Mouse (Mus musculus) liver, embryonic 16.5 days (tissue): Measurements from ENCODE around the gene Fggy. TPM values are rescaled to one million over a fixed set of nuclear protein-coding genes. Genes with fewer than 3 reads are reported as not detected.

Experiments used
- ATAC-seq: fragments of 200-750 bp; cut with Nextera tagmentation; 2 replicates; pipeline ENCODE4 v1.8.0; 2017; ENCODE audit warnings: low read depth, mild to moderate bottlenecking, moderate number of reproducible peaks, moderate library complexity
- H3K27ac ChIP-seq: fragments of 300-500 bp; sonication (generic); 2 replicates; pipeline ENCODE4 v1.5.1; 2014; ENCODE audit warnings: mild to moderate bottlenecking, low read length
- H3K27me3 ChIP-seq: fragments of 300-500 bp; sonication (generic); 2 replicates; pipeline ENCODE4 v1.6.1; 2014; ENCODE audit warnings: low read depth, low read length, mixed read lengths; ENCODE audit not compliant: control insufficient read depth, insufficient read depth
- H3K36me3 ChIP-seq: fragments of 300-500 bp; sonication (generic); 2 replicates; pipeline ENCODE4 v1.6.1; 2014; ENCODE audit warnings: mild to moderate bottlenecking; ENCODE audit not compliant: control insufficient read depth, insufficient read depth
- H3K4me1 ChIP-seq: fragments of 300-500 bp; sonication (generic); 2 replicates; pipeline ENCODE4 v1.6.1; 2014; ENCODE audit warnings: low read depth, low read length, mixed read lengths; ENCODE audit not compliant: control insufficient read depth
- H3K4me2 ChIP-seq: fragments of 300-500 bp; sonication (generic); 2 replicates; pipeline ENCODE4 v1.6.1; 2014; ENCODE audit warnings: low read depth, low read length, mixed read lengths
- H3K4me3 ChIP-seq: fragments of 300-500 bp; sonication (generic); 2 replicates; pipeline ENCODE4 v1.5.1; 2014; ENCODE audit warnings: low read depth, mild to moderate bottlenecking, low read length
- H3K9ac ChIP-seq: fragments of 300-500 bp; sonication (generic); 2 replicates; pipeline ENCODE4 v1.6.1; 2014; ENCODE audit warnings: low read depth, low read length
- H3K9me3 ChIP-seq: fragments of 300-500 bp; sonication (generic); replicated peaks from 2 replicates; pipeline ENCODE4 v1.6.1; 2016; ENCODE audit warnings: low read length; ENCODE audit not compliant: control insufficient read depth
- WGBS: fragments of 180-500 bp; shearing (Covaris S2); extraction: QIAGEN DNeasy Blood & Tissue Kit; methylation state at CpG from one replicate; pipeline ENCODE4 v1.1.7; 2014; ENCODE audit not compliant: insufficient replicate concordance; 5-methylcytosine and 5-hydroxymethylcytosine counted together
- polyA plus RNA-seq: library from polyadenylated mRNA; unstranded; fragments of >200 nt; fragmentation: Nextera tagmentation; extraction: Ambion mirVana; gene quantifications from 2 replicates; pipeline ENCODE4 v1.2.1, GENCODE M21; 2015

Fggy gene
- polyA plus RNA-seq, 1 experiment from 2014 or later = 45.3 TPM

DNA sequence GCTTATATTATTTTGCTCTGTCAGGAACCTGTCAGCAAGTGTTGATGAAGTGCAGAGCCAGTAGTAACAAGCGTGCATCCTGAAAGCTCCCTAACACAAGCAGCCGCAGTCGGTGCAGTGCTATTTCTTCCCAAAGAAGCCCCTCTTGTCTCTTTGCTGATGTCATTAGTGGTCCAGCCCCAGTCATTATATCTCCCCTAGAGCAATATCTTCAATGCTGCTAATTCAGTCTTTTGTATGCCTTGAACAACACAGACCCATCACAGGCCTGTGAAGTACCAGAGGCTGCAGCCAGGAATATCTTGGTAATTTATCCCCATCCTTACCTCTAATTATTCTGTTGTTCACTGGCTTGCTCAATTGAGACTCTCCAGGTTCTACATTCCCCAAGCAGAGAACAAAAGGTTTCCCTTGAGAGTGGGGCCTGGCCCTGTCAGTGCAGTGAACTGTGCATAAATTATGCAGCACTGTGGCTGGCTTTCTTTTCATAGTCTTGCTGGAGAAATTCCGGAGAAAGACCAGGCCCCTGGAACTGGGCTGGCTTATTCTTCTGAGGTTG is 127.3 kb downstream of the Fggy start:
- no peak overlapping the region for H3K27ac ChIP-seq
- no peak for ATAC-seq

GRCm38 (mm10) chr4:95686775-95687174 is 129.5 kb downstream of the Fggy start:
- WGBS = 39% methylated on average over 2 of the region's 2 CpGs
- Histone ChIP-seq H3K36me3 (no peaks in the 10 kb centered on the region), H3K4me2 (no peak overlapping the region), H3K9me3 (no peaks in the 10 kb centered on the region), H3K27ac (no peak overlapping the region), H3K4me3 (no peak overlapping the region), H3K9ac (no peak overlapping the region), H3K4me1 (no peaks in the 10 kb centered on the region), H3K27me3 (no peaks in the 10 kb centered on the region)
- no peak for ATAC-seq

More for the DNA sequence above, 127.3 kb downstream of the Fggy start:
- H3K36me3 ChIP-seq = no peaks in the 10 kb centered on the region
- no peak overlapping the region for H3K4me2 ChIP-seq
- no peaks in the 10 kb centered on the region for H3K27me3 ChIP-seq
- H3K4me1 ChIP-seq = no peaks in the 10 kb centered on the region
- WGBS = 58% methylated on average over 4 of the region's 4 CpGs
- no peak overlapping the region for H3K4me3 ChIP-seq
- H3K9ac ChIP-seq = no peak overlapping the region
- H3K9me3 ChIP-seq = no peaks in the 10 kb centered on the region

DNA sequence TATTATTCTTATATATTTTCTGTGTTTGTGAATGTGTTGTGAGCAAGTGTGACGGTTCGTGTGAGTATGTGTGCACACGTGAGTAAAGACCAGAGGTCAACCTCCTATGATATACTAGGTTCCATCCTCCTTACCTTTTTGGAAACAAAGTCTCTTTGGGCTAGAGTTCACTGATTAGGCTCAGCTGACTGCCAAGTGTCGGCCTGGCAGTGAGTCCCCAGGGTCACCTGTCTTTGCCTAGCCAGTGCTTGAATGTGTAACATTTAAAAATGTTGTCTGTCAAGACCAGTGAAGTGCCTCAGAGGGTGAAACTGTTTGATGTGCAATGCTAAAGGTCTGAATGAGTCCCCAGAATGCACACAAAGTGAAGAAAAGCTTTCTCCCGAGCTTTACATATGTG is 130.0 kb downstream of the Fggy start:
- Histone ChIP-seq H3K4me2 (no peak overlapping the region), H3K27me3 (no peaks in the 10 kb centered on the region), H3K27ac (no peak overlapping the region), H3K4me1 (no peaks in the 10 kb centered on the region), H3K36me3 (no peaks in the 10 kb centered on the region), H3K9ac (no peak overlapping the region), H3K4me3 (no peak overlapping the region), H3K9me3 (no peaks in the 10 kb centered on the region)
- 61% methylated on average over 5 of the region's 5 CpGs for WGBS
- no peak for ATAC-seq

- no peaks in the 10 kb centered on the region for H3K27me3 ChIP-seq
- no peak for ATAC-seq
- no peaks in the 10 kb centered on the region for H3K4me1 ChIP-seq
- H3K9ac ChIP-seq = no peak overlapping the region
- no peaks in the 10 kb centered on the region for H3K9me3 ChIP-seq
- no peaks in the 10 kb centered on the region for H3K36me3 ChIP-seq
- H3K4me3 ChIP-seq = no peak overlapping the region
- no peak overlapping the region for H3K27ac ChIP-seq
- WGBS = 55% methylated on average over 4 of the region's 4 CpGs
- no peak overlapping the region for H3K4me2 ChIP-seq
Measured at GRCm38 (mm10) chr4:95688159-95688558, 130.9 kb downstream of the Fggy start.

- Histone ChIP-seq H3K27ac (no peak overlapping the region), H3K9ac (no peak overlapping the region), H3K9me3 (no peaks in the 10 kb centered on the region), H3K36me3 (no peaks in the 10 kb centered on the region), H3K27me3 (no peaks in the 10 kb centered on the region), H3K4me3 (no peak overlapping the region), H3K4me2 (no peak overlapping the region), H3K4me1 (no peaks in the 10 kb centered on the region)
- 65% methylated on average over 2 of the region's 2 CpGs for WGBS
- no peak for ATAC-seq
Measured at GRCm38 (mm10) chr4:95700366-95700765, 143.1 kb downstream of the Fggy start.

- Histone ChIP-seq H3K9ac (no peak overlapping the region), H3K4me2 (no peak overlapping the region), H3K4me3 (no peak overlapping the region), H3K36me3 (no peaks in the 10 kb centered on the region), H3K27me3 (no peaks in the 10 kb centered on the region), H3K27ac (no peak overlapping the region), H3K9me3 (no peaks in the 10 kb centered on the region), H3K4me1 (no peaks in the 10 kb centered on the region)
- 64% methylated on average over 5 of the region's 5 CpGs for WGBS
- no peak for ATAC-seq
Measured at GRCm38 (mm10) chr4:95707941-95708897, 150.9 kb downstream of the Fggy start.

- ATAC-seq = no peak
- H3K36me3 ChIP-seq = no peaks in the 10 kb centered on the region
- no peak overlapping the region for H3K4me3 ChIP-seq
- H3K9ac ChIP-seq = no peak overlapping the region
- no peaks in the 10 kb centered on the region for H3K9me3 ChIP-seq
- no peak overlapping the region for H3K4me2 ChIP-seq
- no peaks in the 10 kb centered on the region for H3K4me1 ChIP-seq
- 42% methylated on average over 1 of the region's 1 CpGs for WGBS
- no peak overlapping the region for H3K27ac ChIP-seq
- no peaks in the 10 kb centered on the region for H3K27me3 ChIP-seq
Measured at GRCm38 (mm10) chr4:95709750-95710149, 152.4 kb downstream of the Fggy start.

DNA sequence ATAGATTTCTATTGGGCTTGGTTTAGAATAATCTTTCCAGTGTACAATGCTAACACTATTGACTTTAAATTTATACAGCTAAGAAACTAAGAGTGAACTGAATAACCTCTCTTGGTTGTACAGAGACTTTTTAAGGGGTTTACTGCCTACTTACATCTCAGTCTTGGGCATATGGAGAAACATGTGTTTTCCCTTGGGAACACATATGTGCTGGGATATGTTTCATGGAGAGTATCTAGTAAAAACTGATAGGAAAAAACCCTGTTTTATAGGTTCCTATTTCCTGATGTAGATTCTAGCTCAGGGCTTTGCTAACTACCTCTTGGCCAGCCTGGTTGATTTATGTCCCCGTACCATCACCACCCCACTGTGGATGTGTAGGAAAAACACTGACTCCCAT is 155.5 kb downstream of the Fggy start:
- Histone ChIP-seq H3K36me3 (no peaks in the 10 kb centered on the region), H3K27ac (no peak overlapping the region), H3K9ac (no peak overlapping the region), H3K4me1 (no peaks in the 10 kb centered on the region), H3K27me3 (no peaks in the 10 kb centered on the region), H3K9me3 (no peaks in the 10 kb centered on the region), H3K4me3 (no peak overlapping the region), H3K4me2 (no peak overlapping the region)
- 80% methylated on average over 1 of the region's 1 CpGs for WGBS
- no peak for ATAC-seq

DNA sequence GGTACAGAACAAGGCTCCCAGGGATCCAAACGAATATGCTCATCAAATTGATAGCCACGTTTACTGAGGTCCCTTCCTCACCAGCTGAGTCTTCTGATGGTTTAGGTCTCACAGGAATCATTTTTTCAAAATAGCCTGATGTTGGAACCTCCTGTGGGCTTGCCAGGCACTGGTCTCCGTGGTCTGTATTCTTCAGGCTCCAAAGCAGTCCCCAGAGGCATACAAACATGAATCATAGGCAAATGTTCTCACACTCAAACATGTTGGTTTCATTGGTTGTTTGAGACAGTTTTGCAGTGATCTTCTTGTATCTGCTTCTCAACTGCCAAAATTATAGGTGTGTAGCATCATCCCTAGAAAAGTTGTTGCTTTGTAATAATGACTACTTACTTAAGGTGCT is 156.0 kb downstream of the Fggy start:
- Histone ChIP-seq H3K4me3 (no peak overlapping the region), H3K4me2 (no peak overlapping the region), H3K27ac (no peak overlapping the region), H3K9ac (no peak overlapping the region), H3K36me3 (no peaks in the 10 kb centered on the region), H3K4me1 (no peaks in the 10 kb centered on the region), H3K27me3 (no peaks in the 10 kb centered on the region), H3K9me3 (no peaks in the 10 kb centered on the region)
- ATAC-seq = no peak
- WGBS = 48% methylated on average over 3 of the region's 3 CpGs
